Mouse (Mus musculus) adrenal gland, adult 8-10 months (tissue): ENCODE results near the gene Cavin2. TPM values are rescaled to one million over a fixed set of nuclear protein-coding genes. Genes with fewer than 3 reads are reported as not detected.
A peak's percentile ranks its signal among the peaks of the same experiment; 100 is the strongest.

Source experiments
- DNase-seq: peaks from one replicate; pipeline ENCODE4 v3.0.0; 2022
- total RNA-seq, 4 experiments: library from RNA; stranded (reverse); gene quantifications; 2 replicates each; pipeline ENCODE4 v1.2.4; 2022

The Cavin2 gene
- total RNA-seq: 10 to 100 TPM; 31.3 to 69.1 (median 42.0) TPM

DNA sequence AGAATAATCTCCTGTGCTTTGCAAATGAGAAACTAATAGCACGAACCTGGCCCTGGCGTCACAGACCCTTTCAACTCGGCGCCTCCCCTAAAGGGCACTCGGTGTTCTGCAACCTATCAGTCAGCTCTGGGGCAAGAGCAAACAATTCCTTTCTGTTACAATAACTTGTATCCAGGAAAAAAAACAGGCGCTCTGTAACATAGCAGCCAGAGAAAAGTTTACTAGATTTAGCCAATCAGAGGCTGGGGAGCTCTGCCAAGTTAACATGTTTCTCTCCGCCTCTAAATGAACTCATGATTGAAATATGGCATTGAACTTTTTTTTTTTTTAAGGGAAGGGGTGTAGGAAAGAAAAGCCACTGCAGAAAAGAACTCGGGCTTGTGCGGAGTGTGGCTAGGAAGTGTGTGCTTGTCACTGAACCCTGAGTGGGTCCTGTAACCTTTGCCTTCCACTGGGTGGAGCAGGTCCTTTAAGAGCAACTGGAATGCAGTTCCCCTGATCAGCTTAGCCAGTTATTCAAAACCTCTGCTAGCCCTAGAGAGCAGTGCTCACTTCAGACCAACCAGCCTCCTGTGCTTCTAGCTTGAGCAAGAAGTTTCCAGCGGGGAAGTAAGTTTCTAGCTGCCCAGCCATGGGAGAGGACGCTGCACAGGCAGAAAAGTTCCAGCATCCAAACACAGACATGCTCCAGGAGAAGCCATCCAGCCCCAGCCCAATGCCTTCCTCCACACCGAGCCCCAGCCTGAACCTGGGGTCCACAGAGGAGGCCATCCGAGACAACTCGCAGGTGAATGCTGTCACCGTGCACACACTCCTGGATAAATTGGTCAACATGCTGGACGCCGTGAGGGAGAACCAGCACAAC is at the start of gene Cavin2:
Cavin2 (plus strand) TSS at position 372 of the 865 bp plus-strand sequence.
- peak; percentile 35 for DNase-seq

DNA sequence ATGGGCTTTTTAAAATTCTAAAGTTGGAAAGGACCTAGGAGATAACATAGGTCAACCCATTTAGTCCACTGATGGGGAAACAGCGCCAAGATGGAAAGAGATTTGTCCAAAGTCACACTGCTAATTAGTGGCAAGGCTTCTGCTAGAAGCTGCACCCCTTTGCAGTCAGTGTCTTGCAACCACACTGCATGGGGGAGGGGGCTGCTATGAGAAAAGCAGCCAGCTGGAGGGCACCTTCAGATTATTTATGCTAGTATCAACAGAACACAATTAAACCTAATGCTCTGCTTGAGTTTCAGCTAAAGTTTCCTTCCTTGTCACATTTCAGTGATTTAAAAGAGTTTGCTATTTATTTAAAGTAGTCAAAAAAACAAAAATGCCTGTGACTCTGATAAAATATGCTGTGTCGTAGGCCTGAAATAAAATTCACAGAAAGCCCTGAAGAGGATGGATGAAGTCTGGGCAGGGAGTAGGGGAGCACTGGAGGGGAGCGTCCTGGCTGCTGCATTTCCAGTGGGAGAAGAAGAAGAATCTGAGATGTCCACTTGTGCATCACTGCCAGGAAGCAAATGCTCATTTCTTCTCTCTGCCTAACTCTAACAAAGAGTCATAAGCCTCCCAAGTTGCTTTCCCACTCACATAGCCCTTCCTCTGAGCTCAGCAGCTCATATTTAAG is 47.5 kb upstream of the Cavin2 start:
- DNase-seq: no peak

DNA sequence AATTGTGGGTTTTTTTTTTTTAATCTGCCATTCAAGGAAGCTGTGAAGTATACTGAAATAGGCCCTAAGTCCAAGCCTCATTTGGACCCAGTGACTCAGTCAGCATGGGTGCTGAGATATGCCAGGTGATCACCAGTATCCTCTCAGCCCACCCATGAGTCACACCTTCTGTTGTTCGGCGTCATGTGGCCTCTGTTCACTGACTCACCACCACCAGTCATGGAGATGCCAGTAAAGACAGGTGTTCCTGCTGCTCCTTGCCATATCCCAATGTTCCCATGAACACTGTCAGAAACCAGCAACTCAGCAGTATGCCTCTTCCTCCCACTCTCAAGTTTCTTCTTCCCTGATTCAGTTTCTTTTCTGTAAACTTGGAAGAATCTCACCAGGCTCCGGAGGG is 45.6 kb upstream of the Cavin2 start:
- no peak for DNase-seq

DNA sequence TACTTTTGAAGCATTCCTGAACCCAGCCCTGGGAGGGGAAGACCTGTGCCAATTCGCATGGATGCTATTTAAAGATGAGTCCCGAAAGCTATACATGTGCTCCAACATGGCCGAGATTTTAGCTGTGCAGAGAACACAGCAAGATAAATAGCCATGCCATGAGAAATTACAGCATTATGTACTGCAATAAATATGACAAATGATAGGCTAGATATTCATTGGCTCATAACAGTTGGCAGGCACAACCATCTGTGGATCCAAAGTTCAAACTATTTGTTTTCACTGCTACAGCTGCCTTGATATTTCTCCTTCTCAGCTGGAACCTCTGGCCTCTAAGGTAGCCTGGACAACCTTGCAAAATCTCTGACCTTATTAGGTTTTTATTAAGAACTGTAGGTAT is 45.1 kb upstream of the Cavin2 start:
- no peak for DNase-seq

DNA sequence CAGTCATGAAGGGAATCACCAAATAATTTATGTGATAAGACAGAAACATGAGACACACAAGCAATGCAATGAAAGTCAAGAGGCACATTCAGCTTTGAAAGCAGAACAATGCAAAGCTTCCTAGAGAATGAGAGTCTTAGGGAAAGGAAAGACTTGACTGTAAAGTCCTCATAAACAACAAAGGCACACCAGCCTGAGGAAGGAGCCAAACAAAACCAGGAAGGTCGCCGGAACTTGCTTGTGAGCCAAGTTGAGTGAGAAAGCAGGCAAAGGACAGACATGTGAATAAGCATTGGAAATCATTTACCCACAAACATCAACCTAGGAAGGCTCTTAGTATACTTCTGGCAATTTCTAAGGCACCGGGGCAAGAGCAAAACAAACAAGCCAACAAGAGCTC is 43.5 kb upstream of the Cavin2 start:
- no peak for DNase-seq

DNA sequence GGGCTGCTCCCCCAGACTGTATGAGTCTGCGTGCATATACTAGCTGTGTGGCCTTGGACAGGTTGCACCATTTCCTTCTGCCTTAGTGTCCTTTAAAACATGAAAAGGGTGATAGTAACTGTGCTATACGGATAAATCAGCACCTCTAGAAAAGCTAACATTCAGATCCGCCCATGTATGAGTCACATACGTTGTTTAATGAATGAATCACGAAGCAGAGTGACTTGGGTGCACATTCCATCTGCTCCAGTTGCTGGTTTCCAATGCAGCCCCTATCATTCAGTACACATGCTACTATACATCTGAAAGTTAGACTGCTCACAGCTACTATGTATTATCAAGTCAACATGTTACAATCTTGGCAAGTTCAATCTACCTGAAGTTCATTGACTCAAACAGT is 38.6 kb upstream of the Cavin2 start:
- DNase-seq: no peak

DNA sequence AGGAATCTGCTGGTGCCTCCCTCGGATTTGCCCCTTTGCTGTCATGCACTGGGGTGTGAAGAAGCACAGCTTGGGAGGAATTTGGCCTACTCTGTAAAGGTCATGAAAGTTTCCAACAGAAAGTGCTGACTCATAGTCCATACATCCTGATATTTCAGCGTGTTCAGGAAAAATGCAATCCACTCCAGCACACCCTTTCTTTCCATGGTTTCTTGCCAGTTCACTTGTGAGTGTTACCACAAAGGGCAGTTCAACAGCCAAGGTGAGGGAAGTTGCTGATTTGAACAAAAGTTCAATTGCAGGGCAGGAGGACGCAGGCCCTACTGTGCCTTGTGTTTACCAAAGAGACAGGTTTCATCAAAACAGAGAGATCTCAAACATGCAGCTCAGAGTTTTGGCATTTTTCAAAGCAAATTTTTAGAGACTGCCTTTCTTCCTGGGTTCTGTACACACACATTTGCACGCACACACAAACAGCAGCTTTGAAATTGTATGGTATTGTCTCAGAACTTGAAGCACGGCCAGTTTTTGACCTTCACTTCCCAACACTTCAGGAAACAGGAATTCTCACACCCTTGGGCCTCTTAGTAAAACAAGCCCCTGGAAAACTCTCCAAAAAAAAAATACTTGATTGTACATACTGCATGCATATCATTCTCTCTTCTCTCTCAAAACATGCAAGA is 23.7 kb upstream of the Cavin2 start:
- peak; percentile 29 for DNase-seq

DNA sequence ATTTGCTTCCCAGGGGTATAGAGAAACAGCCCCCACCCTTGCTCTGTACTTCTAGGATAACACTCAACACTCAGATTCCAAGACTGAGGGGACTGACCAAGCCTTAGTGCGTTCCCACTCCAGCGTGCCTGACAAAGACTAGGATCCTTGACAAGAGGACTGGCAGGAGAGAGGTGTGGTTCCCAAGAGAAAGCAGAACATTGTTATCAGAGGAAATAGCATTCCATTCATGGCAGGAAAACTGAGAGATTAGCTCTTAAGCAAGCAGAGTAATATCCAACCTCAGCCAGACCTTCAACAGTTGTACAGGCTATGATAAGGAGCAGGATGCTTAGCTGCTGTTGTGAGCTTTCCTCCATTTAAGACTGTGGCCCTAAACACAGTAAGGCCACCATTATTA is 23.0 kb upstream of the Cavin2 start:
- no peak for DNase-seq

DNA sequence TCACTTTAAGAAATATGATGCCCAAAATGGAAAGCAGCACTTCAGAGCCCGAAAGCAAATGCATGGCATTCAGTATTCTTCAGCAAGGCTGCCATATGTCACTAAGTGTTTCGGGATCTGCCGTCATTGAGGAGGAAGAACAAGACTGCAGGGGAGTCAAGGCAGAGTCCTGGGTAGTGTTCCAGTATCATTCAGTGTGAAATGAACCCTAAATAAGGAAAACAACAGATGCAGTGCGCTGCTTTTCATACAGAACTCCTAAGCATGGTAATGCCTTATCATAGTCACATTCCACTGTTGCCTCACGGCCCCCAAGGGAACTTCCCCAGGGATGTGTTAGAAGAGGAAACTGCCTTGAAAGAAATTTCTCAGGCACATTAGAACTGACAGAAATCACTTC is 21.8 kb upstream of the Cavin2 start:
- no peak for DNase-seq

DNA sequence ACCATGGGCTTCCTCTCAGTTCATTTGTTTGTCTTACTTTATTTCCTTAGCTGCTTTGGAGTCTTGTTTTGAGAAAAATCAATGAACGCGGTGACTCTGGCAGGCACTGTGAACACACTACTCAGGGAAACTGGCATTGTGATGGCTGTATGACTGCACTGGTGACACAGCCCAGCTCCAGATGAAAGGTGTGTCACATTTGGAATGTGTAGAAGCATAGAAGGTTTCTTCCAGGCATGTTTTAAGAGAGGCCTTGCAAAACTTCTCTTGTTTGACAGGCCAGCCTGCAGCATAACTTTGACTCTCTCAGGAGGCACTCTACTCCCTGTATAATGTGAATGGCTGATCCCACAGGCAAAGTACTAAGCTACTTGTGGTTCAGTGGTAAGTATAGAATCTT is 20.7 kb upstream of the Cavin2 start:
- DNase-seq: no peak

DNA sequence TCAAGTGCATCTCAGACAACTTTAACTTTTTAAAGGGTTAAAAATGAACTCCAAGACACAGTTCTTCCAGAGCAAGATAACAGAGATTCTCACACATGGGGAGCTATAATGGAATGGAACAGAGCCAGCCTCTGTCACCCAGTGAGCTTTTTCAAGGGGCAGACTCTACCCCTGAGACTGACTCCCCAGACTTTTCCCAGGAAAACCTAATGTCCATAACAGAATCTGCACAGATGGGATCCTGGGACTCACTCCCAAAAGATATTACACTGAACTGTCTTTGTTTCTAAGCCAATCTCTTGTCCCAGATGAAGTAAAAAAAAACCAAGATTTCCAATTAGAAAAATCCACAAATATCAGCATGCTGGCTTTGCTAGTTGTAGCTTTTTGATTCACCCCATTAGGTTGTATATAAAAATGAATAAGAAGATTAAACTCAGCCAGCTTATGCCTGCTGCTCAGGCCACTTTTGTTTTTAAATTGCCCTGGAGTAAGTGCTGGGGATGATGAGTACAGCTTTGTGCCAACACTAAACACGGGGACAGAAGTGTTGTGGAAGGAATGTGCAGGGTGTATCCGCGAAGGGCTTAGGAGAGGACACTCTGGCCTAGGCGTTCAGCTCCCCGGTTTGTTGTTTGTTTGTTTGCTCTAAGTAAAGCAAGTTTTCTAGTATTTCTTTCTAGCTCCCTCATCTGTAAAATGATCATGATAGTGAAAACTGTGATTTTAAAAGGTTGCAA is 18.6 kb upstream of the Cavin2 start:
- DNase-seq: no peak

DNA sequence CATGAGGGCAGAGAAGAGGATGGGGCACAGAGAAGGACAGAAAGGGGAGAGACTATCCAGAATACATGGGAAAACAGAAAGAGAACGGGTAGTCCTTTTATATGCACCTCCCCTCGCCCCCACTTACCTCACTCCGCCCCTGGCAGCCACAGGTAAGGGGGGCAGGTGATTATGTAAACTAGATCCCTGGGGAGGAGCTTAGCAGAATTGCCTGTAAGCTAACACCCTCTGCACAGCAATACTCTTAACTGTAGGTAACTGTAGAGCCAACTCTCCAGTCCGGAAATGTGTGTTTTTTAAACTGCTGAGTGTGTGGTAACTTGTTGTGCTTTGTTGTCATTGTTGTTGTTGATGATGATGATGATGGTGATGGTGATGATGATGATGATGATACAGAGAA is 17.1 kb upstream of the Cavin2 start:
- DNase-seq: no peak

DNA sequence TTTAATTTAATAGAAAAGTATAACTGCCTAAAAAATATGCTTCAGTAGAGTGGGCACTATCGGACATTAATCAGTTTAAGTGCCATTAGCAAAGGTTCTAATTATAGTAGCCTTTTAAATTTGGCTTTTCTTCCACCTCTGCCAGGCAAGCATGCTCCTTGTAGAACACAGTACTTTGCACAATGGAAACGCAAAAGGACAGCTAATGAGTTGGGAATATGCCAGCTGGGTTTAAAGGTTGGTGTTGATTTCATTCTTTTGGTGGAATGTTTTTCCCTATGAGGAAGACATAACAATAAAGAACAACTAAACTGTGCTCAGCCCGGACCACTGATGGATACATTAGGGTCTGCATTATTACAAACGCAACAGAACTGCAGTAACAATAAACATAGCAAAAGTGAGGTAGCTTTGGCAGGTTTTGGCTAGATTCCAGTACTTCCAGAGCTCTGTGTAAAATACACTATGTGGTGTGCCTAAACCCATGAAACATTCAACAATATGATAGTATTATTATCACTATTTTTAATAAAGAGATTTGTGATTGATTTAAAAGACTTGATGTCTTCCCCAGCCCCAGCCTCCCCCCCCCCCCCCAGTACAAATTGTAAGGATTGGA is 16.2 kb upstream of the Cavin2 start:
- no peak for DNase-seq

DNA sequence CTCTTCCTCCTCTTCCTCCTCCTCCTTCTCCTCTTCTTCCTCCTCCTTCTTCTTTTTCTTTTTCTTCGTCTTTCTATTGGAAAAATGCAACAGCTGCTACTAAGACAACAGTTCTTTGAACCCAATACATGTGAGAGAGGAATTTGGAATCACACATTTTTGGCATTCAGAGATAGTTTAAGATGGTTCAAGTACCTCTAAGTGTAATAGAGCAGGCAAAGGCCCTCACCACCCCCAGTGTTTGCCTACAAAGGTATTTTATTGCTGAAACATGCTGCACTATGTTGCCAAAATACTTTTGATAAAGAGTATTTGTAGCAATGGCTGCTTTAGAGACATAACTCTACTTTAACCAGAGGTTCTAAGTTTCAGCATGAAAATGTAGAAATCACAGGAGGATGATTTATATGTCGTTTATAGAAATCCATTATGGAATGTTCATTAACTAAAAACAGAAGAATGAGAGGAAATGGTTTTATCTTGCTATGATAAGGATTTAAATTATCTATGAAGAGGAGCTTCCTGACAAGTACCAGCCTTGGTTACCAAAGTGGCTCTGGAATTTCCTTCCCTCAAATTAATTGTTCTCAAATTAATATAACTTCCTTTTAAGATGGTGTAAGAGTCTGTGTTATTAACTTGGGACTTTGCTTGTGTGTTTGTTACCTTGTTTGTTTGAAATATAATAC is 10.9 kb upstream of the Cavin2 start:
- no peak for DNase-seq

DNA sequence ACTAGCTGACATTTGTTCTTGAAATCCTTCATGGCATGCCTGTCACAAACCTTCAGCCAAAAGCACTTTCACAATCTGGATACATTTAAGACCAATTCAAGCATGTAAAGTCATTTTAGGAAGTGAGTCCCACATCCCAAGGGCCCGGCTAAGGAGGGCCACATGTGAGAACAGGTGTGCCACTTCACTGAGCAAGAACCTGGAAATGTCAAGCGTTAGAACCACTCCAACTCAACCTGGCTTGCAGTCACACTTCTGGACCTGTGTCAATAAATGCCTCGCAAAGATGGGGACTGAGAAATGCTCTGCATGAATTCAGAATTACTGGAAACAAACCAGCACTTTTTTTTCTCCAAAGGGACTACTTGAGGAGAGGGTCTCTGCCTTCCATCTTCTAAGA is 725 bp upstream of the Cavin2 start:
- no peak for DNase-seq

DNA sequence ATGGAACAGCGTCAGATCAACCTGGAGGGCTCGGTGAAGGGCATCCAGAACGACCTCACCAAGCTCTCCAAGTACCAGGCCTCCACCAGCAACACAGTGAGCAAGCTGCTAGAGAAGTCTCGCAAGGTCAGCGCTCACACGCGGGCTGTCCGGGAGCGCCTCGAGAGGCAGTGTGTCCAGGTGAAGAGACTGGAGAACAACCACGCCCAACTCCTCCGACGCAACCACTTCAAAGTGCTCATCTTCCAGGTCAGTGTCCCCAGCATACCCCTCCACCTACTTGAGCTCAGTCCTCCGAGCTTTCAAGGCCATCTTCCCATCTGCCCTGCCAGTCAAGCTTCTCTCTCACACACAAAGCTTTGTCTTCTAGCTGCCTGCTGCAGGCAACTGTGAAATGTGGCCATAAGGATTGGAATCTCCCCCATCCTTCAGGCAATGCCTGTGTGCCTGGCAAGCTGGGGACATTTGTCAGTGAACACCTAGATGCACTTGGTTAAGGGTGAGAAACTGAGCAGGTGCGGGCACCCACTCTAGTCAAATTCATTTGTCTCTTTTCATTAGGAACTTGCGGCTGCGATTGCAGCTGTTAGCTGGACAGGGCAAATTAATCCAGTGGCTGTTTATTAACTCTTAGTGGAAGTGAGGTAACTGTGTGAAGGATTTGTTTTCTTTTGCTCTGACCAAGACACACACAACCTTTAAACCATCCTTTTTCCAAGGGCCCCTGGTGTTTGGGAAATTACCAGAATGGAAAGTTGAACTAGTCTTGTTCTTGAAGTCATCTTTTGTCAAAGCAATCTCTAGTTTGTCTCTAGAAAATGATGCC is 907 bp downstream of the Cavin2 start:
- no peak for DNase-seq

DNA sequence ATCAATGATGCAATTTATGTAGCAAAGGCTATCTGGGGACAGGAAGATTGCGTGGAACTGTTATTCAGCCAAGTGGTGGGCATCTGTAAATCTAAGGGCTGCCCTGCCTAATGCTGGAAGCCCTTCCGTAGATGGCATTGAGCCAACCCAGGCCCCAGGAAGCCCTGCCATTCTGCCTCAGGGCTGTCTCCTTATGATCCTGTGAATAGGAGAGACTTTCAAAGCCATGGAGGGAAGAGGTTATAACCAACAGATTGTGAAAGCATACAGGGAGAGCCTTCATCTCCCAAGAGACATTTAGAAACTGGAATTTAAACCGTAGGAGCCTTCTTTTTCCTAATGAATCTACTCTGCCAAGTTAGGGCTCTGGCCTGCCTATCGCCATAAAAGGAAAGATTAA is 1.7 kb downstream of the Cavin2 start:
- no peak for DNase-seq

DNA sequence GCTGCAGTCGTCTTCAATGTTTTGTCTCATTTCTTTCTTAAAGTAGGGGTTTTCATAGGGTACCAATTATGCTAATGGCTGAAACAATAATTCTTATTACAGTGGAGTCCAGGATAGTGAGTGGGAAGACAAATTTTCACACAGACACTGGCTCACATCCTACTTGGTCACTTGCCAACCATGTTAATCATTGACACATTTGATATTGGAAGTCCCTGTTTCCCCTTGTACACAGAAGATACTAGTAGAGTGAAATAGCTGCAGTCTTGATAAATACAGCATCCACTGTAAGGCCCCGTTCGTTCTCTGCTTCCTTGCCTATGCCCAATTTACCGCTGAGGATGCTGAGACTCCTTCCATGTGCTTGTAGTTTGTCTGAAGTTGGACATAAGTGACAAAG is 3.4 kb downstream of the Cavin2 start:
- no peak for DNase-seq

DNA sequence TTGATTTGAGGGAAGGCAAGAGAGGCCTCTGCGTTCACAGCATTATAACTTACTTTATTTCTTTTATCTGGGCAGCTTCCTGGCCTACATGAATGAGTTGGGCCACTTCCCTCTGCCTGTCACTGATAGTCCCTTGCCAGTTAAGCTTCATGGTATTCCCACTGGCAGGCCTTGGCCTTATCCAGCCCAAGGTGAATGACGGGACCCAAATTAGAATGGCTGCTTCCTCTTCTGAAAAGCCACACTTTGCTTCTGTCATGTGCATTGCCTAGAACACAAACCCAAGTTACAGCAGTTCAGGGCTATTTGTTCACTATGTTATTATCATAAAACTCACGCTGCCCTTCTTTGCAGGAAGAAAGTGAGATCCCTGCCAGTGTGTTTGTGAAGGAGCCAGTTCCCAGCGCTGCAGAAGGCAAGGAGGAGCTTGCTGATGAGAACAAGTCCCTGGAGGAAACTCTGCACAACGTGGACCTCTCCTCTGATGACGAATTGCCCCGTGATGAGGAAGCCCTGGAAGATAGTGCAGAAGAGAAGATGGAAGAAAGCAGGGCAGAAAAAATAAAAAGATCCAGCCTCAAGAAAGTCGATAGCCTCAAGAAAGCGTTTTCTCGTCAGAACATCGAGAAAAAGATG is 11.5 kb downstream of the Cavin2 start:
- DNase-seq: peak; percentile 9

DNA sequence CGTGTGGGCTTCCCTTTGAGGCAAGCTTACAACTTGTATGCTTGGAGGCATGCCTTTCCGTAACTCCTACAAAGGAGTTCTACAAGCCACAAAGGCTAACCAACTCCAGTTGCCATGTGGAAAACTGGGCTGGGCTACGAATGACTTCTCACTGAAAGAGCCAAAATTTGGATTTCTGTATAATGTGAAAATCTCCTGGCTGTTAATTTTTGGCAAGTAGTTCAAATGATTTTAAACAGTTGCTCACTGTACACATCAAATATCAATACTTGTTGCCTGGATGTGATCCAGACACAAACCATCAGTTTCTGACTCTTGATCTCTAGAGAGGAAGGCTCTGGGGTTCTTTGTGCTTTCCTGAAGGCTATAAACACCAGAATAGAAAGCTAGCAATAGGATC is 18.1 kb downstream of the Cavin2 start:
- no peak for DNase-seq
